Mouse (Mus musculus): ENCODE results near the gene Dnaic2. TPM values are rescaled to one million over a fixed set of nuclear protein-coding genes. Genes with fewer than 3 reads are reported as not detected.

The Dnaic2 gene
- polyA plus RNA-seq, 1 experiment from 2014 or later, result not detected

- no peaks in the 10 kb centered on the region for H3K36me3 ChIP-seq
- DNase-seq (no peak), ATAC-seq (ENCODE audit: low read depth) (no peak)
- H3K9me3 ChIP-seq (replicated peaks), result no peaks in the 10 kb centered on the region
- H3K4me1 ChIP-seq (replicated peaks), result peaks cover 36% of the 10 kb centered on the region
- H3K4me3 ChIP-seq (replicated peaks), result no peak overlapping the region
- no peak overlapping the region for H3K27ac ChIP-seq
- 73% methylated on average over 16 of the region's 16 CpGs for WGBS (ENCODE audit: insufficient replicate concordance)
- no peaks in the 10 kb centered on the region for H3K27me3 ChIP-seq
- H3K9ac ChIP-seq, result no peak overlapping the region
- H3K4me2 ChIP-seq, result no peak overlapping the region
Measured at GRCm38 (mm10) chr11:114686221-114686959, 40.8 kb upstream of the Dnaic2 start.

- ATAC-seq (ENCODE audit: low read depth) (no peak), DNase-seq (no peak)
- Histone ChIP-seq H3K36me3 (no peaks in the 10 kb centered on the region), H3K4me3 (replicated peaks) (no peak overlapping the region), H3K4me2 (no peak overlapping the region), H3K9ac (no peak overlapping the region), H3K4me1 (replicated peaks) (peaks cover 36% of the 10 kb centered on the region), H3K27ac (0 out of 2 replicates have a peak overlapping the region, but pooled peaks have one; percentile 10), H3K27me3 (no peaks in the 10 kb centered on the region), H3K9me3 (replicated peaks) (no peaks in the 10 kb centered on the region)
- WGBS (ENCODE audit: insufficient replicate concordance), result 49% methylated on average over 10 of the region's 10 CpGs
Measured at GRCm38 (mm10) chr11:114687574-114688188, 39.5 kb upstream of the Dnaic2 start.

GRCm38 (mm10) chr11:114688729-114689128, 38.5 kb upstream of the Dnaic2 start:
- no peak for DNase-seq
- H3K27ac ChIP-seq, result no peak overlapping the region
- no peaks in the 10 kb centered on the region for H3K36me3 ChIP-seq
- no peaks in the 10 kb centered on the region for H3K27me3 ChIP-seq
- H3K4me3 ChIP-seq (replicated peaks), result no peak overlapping the region
- H3K9me3 ChIP-seq (replicated peaks), result no peaks in the 10 kb centered on the region
- H3K4me1 ChIP-seq (replicated peaks), result peaks cover 27% of the 10 kb centered on the region
- H3K9ac ChIP-seq, result no peak overlapping the region
- ATAC-seq (ENCODE audit: low read depth), result no peak
- H3K4me2 ChIP-seq, result no peak overlapping the region
- 61% methylated on average over 3 of the region's 3 CpGs for WGBS (ENCODE audit: insufficient replicate concordance)

GRCm38 (mm10) chr11:114690192-114690591, 37.0 kb upstream of the Dnaic2 start:
- no peak for ATAC-seq (ENCODE audit: low read depth)
- 82% methylated on average over 15 of the region's 15 CpGs for WGBS (ENCODE audit: insufficient replicate concordance)
- no peaks in the 10 kb centered on the region for H3K9me3 ChIP-seq (replicated peaks)

GRCm38 (mm10) chr11:114691454-114692182, 35.6 kb upstream of the Dnaic2 start:
- Histone ChIP-seq H3K4me3 (replicated peaks) (no peak overlapping the region), H3K27ac (no peak overlapping the region), H3K27me3 (no peaks in the 10 kb centered on the region), H3K4me2 (no peak overlapping the region), H3K9me3 (replicated peaks) (no peaks in the 10 kb centered on the region), H3K9ac (no peak overlapping the region), H3K4me1 (replicated peaks) (peaks cover 6% of the 10 kb centered on the region; the same call in 1 of the 2 replicates), H3K36me3 (peaks cover 3% of the 10 kb centered on the region; the same call in 1 of the 2 replicates)
- WGBS (ENCODE audit: insufficient replicate concordance), result 52% methylated on average over 6 of the region's 6 CpGs
- no peak for ATAC-seq (ENCODE audit: low read depth)
- DNase-seq, result no peak

More at GRCm38 (mm10) chr11:114690192-114690591, 37.0 kb upstream of the Dnaic2 start:
- Histone ChIP-seq H3K36me3 (no peaks in the 10 kb centered on the region), H3K27ac (no peak overlapping the region), H3K4me3 (replicated peaks) (no peak overlapping the region), H3K4me1 (replicated peaks) (peaks cover 15% of the 10 kb centered on the region), H3K27me3 (no peaks in the 10 kb centered on the region), H3K4me2 (no peak overlapping the region), H3K9ac (no peak overlapping the region)
- no peak for DNase-seq

GRCm38 (mm10) chr11:114692601-114693000, 34.6 kb upstream of the Dnaic2 start:
- Histone ChIP-seq H3K4me1 (replicated peaks) (peaks cover 6% of the 10 kb centered on the region; the same call in 1 of the 2 replicates), H3K9me3 (replicated peaks) (no peaks in the 10 kb centered on the region), H3K4me3 (replicated peaks) (no peak overlapping the region), H3K27ac (no peak overlapping the region), H3K4me2 (no peak overlapping the region), H3K36me3 (peaks cover 4% of the 10 kb centered on the region; the same call in 1 of the 2 replicates), H3K27me3 (no peaks in the 10 kb centered on the region), H3K9ac (no peak overlapping the region)
- WGBS (ENCODE audit: insufficient replicate concordance), result 64% methylated on average over 7 of the region's 7 CpGs
- DNase-seq (no peak), ATAC-seq (ENCODE audit: low read depth) (no peak)

- Histone ChIP-seq H3K36me3 (peaks cover 4% of the 10 kb centered on the region; the same call in 1 of the 2 replicates), H3K4me2 (no peak overlapping the region), H3K9ac (no peak overlapping the region), H3K4me3 (replicated peaks) (no peak overlapping the region), H3K4me1 (replicated peaks) (peaks cover 6% of the 10 kb centered on the region; the same call in 1 of the 2 replicates), H3K27ac (no peak overlapping the region), H3K27me3 (no peaks in the 10 kb centered on the region), H3K9me3 (replicated peaks) (no peaks in the 10 kb centered on the region)
- WGBS (ENCODE audit: insufficient replicate concordance), result 64% methylated on average over 6 of the region's 6 CpGs
- DNase-seq (no peak), ATAC-seq (ENCODE audit: low read depth) (no peak)
Measured at GRCm38 (mm10) chr11:114693456-114693855, 33.8 kb upstream of the Dnaic2 start.

- DNase-seq, result no peak
- peaks cover 6% of the 10 kb centered on the region; the same call in 1 of the 2 replicates for H3K4me1 ChIP-seq (replicated peaks)
- H3K9me3 ChIP-seq (replicated peaks), result no peaks in the 10 kb centered on the region
- H3K27me3 ChIP-seq, result no peaks in the 10 kb centered on the region
- ATAC-seq (ENCODE audit: low read depth), result no peak
- WGBS (ENCODE audit: insufficient replicate concordance), result 65% methylated on average over 2 of the region's 2 CpGs
- no peak overlapping the region for H3K4me3 ChIP-seq (replicated peaks)
- no peak overlapping the region for H3K4me2 ChIP-seq
- H3K36me3 ChIP-seq, result peaks cover 4% of the 10 kb centered on the region; the same call in 1 of the 2 replicates
- H3K27ac ChIP-seq, result no peak overlapping the region
- H3K9ac ChIP-seq, result no peak overlapping the region
Measured at GRCm38 (mm10) chr11:114694451-114694850, 32.8 kb upstream of the Dnaic2 start.

- H3K4me2 ChIP-seq, result no peak overlapping the region
- no peak overlapping the region for H3K27ac ChIP-seq
- no peaks in the 10 kb centered on the region for H3K4me1 ChIP-seq (replicated peaks)
- no peaks in the 10 kb centered on the region for H3K9me3 ChIP-seq (replicated peaks)
- WGBS (ENCODE audit: insufficient replicate concordance), result 78% methylated on average over 7 of the region's 7 CpGs
- no peaks in the 10 kb centered on the region for H3K27me3 ChIP-seq
- peaks cover 4% of the 10 kb centered on the region for H3K36me3 ChIP-seq
- no peak overlapping the region for H3K4me3 ChIP-seq (replicated peaks)
- ATAC-seq (ENCODE audit: low read depth), result no peak
- no peak overlapping the region for H3K9ac ChIP-seq
- no peak for DNase-seq
Measured at GRCm38 (mm10) chr11:114698496-114698895, 28.7 kb upstream of the Dnaic2 start.

- DNase-seq (no peak), ATAC-seq (ENCODE audit: low read depth) (no peak)
- Histone ChIP-seq H3K9me3 (replicated peaks) (no peaks in the 10 kb centered on the region), H3K4me1 (replicated peaks) (no peaks in the 10 kb centered on the region), H3K4me3 (replicated peaks) (no peak overlapping the region), H3K4me2 (no peak overlapping the region), H3K36me3 (peaks cover 4% of the 10 kb centered on the region), H3K27ac (no peak overlapping the region), H3K9ac (no peak overlapping the region), H3K27me3 (no peaks in the 10 kb centered on the region)
- WGBS (ENCODE audit: insufficient replicate concordance), result 72% methylated on average over 12 of the region's 12 CpGs
Measured at GRCm38 (mm10) chr11:114699511-114699910, 27.7 kb upstream of the Dnaic2 start.

GRCm38 (mm10) chr11:114702311-114702995, 24.8 kb upstream of the Dnaic2 start:
- no peak for ATAC-seq (ENCODE audit: low read depth)
- no peak for DNase-seq
- Histone ChIP-seq H3K9me3 (replicated peaks) (no peaks in the 10 kb centered on the region), H3K4me1 (replicated peaks) (no peaks in the 10 kb centered on the region), H3K9ac (no peak overlapping the region), H3K27me3 (no peaks in the 10 kb centered on the region), H3K27ac (no peak overlapping the region), H3K4me3 (replicated peaks) (no peak overlapping the region), H3K4me2 (no peak overlapping the region), H3K36me3 (no peaks in the 10 kb centered on the region; the same call in 1 of the 2 replicates)
- 79% methylated on average over 15 of the region's 15 CpGs for WGBS (ENCODE audit: insufficient replicate concordance)
